Mouse (Mus musculus): ENCODE measurements at regions not wholly inside any gene's neighbourhood (a gene's known extent, or its start where the extent isn't known, plus 50 kb on each side); places are given as distances from the start of the nearest gene placed in this dataset.
A peak's percentile ranks its signal among the peaks of the same experiment; 100 is the strongest.

GRCm38 (mm10) chr5:107035376-107035775, 71.3 kb downstream of the Cdc7 start:
- Histone ChIP-seq H3K4me1 (ENCODE audit: control insufficient read depth, insufficient read depth, low read length) (no peaks in the 10 kb centered on the region), H3K36me3 (replicated peaks; ENCODE audit: control insufficient read depth, insufficient read depth, low read depth, low read length) (no peaks in the 10 kb centered on the region), H3K9ac (replicated peaks; ENCODE audit: low read length) (no peak overlapping the region), H3K27me3 (ENCODE audit: control insufficient read depth, insufficient read depth, low read length) (no peaks in the 10 kb centered on the region), H3K4me2 (ENCODE audit: low read depth, low read length) (no peak overlapping the region), H3K4me3 (ENCODE audit: low read depth, low read length) (no peak overlapping the region), H3K27ac (replicated peaks; ENCODE audit: low read depth, low read length) (no peak overlapping the region), H3K9me3 (replicated peaks; ENCODE audit: control insufficient read depth, low read length) (no peaks in the 10 kb centered on the region)
- WGBS: 72% methylated on average over 4 of the region's 4 CpGs
- DNase-seq (ENCODE audit: low spot score) (no peak), ATAC-seq (replicated peaks; ENCODE audit: insufficient number of reproducible peaks, low FRiP score, low TSS enrichment, low read depth) (no peak)

- no peak overlapping the region for H3K4me3 ChIP-seq (ENCODE audit: low read depth, low read length)
- ATAC-seq (replicated peaks; ENCODE audit: insufficient number of reproducible peaks, low FRiP score, low TSS enrichment, low read depth) (no peak), DNase-seq (ENCODE audit: low spot score) (peak; percentile 26)
- H3K9ac ChIP-seq (replicated peaks; ENCODE audit: low read length): no peak overlapping the region
- H3K27ac ChIP-seq (replicated peaks; ENCODE audit: low read depth, low read length): no peak overlapping the region
- no peaks in the 10 kb centered on the region for H3K9me3 ChIP-seq (replicated peaks; ENCODE audit: control insufficient read depth, low read length)
- no peaks in the 10 kb centered on the region for H3K4me1 ChIP-seq (ENCODE audit: control insufficient read depth, insufficient read depth, low read length)
- no peaks in the 10 kb centered on the region for H3K27me3 ChIP-seq (ENCODE audit: control insufficient read depth, insufficient read depth, low read length)
- no peak overlapping the region for H3K4me2 ChIP-seq (ENCODE audit: low read depth, low read length)
- no peaks in the 10 kb centered on the region for H3K36me3 ChIP-seq (replicated peaks; ENCODE audit: control insufficient read depth, insufficient read depth, low read depth, low read length)
- WGBS: 37% methylated on average over 6 of the region's 6 CpGs
Observed at GRCm38 (mm10) chr5:107035782-107036181, 71.7 kb downstream of the Cdc7 start.

- no peak for DNase-seq (ENCODE audit: low spot score)
- no peak for ATAC-seq (replicated peaks; ENCODE audit: insufficient number of reproducible peaks, low FRiP score, low TSS enrichment, low read depth)
- Histone ChIP-seq H3K4me2 (ENCODE audit: low read depth, low read length) (no peak overlapping the region), H3K9ac (replicated peaks; ENCODE audit: low read length) (no peak overlapping the region), H3K4me1 (ENCODE audit: control insufficient read depth, insufficient read depth, low read length) (no peaks in the 10 kb centered on the region), H3K27ac (replicated peaks; ENCODE audit: low read depth, low read length) (no peak overlapping the region), H3K9me3 (replicated peaks; ENCODE audit: control insufficient read depth, low read length) (no peaks in the 10 kb centered on the region), H3K4me3 (ENCODE audit: low read depth, low read length) (no peak overlapping the region), H3K27me3 (ENCODE audit: control insufficient read depth, insufficient read depth, low read length) (no peaks in the 10 kb centered on the region), H3K36me3 (replicated peaks; ENCODE audit: control insufficient read depth, insufficient read depth, low read depth, low read length) (no peaks in the 10 kb centered on the region)
- 82% methylated on average over 6 of the region's 6 CpGs for whole genome bisulfite sequencing
Observed at GRCm38 (mm10) chr5:107036475-107036874, 72.4 kb downstream of the Cdc7 start.

GRCm38 (mm10) chr5:107037087-107037486, 73.0 kb downstream of the Cdc7 start:
- Histone ChIP-seq H3K4me2 (ENCODE audit: low read depth, low read length) (no peak overlapping the region), H3K9ac (replicated peaks; ENCODE audit: low read length) (no peak overlapping the region), H3K27ac (replicated peaks; ENCODE audit: low read depth, low read length) (no peak overlapping the region), H3K4me3 (ENCODE audit: low read depth, low read length) (no peak overlapping the region), H3K36me3 (replicated peaks; ENCODE audit: control insufficient read depth, insufficient read depth, low read depth, low read length) (no peaks in the 10 kb centered on the region), H3K9me3 (replicated peaks; ENCODE audit: control insufficient read depth, low read length) (no peaks in the 10 kb centered on the region), H3K4me1 (ENCODE audit: control insufficient read depth, insufficient read depth, low read length) (no peaks in the 10 kb centered on the region), H3K27me3 (ENCODE audit: control insufficient read depth, insufficient read depth, low read length) (no peaks in the 10 kb centered on the region)
- no peak for ATAC-seq (replicated peaks; ENCODE audit: insufficient number of reproducible peaks, low FRiP score, low TSS enrichment, low read depth)
- no peak for DNase-seq (ENCODE audit: low spot score)
- 78% methylated on average over 6 of the region's 6 CpGs for WGBS

GRCm38 (mm10) chr5:107039340-107039739, 75.2 kb downstream of the Cdc7 start:
- H3K9me3 ChIP-seq (replicated peaks; ENCODE audit: control insufficient read depth, low read length): no peaks in the 10 kb centered on the region
- no peaks in the 10 kb centered on the region for H3K27me3 ChIP-seq (ENCODE audit: control insufficient read depth, insufficient read depth, low read length)
- no peak overlapping the region for H3K4me2 ChIP-seq (ENCODE audit: low read depth, low read length)
- ATAC-seq (replicated peaks; ENCODE audit: insufficient number of reproducible peaks, low FRiP score, low TSS enrichment, low read depth) (no peak), DNase-seq (ENCODE audit: low spot score) (no peak)
- H3K27ac ChIP-seq (replicated peaks; ENCODE audit: low read depth, low read length): no peak overlapping the region
- H3K9ac ChIP-seq (replicated peaks; ENCODE audit: low read length): no peak overlapping the region
- no peak overlapping the region for H3K4me3 ChIP-seq (ENCODE audit: low read depth, low read length)
- H3K36me3 ChIP-seq (replicated peaks; ENCODE audit: control insufficient read depth, insufficient read depth, low read depth, low read length): no peaks in the 10 kb centered on the region
- no peaks in the 10 kb centered on the region for H3K4me1 ChIP-seq (ENCODE audit: control insufficient read depth, insufficient read depth, low read length)
- 98% methylated on average over 8 of the region's 8 CpGs for WGBS

GRCm38 (mm10) chr5:107039956-107040355, 75.8 kb downstream of the Cdc7 start:
- H3K9me3 ChIP-seq (replicated peaks; ENCODE audit: control insufficient read depth, low read length): no peaks in the 10 kb centered on the region
- DNase-seq (ENCODE audit: low spot score) (no peak), ATAC-seq (replicated peaks; ENCODE audit: insufficient number of reproducible peaks, low FRiP score, low TSS enrichment, low read depth) (no peak)
- H3K4me2 ChIP-seq (ENCODE audit: low read depth, low read length): no peak overlapping the region
- 92% methylated on average over 6 of the region's 6 CpGs for WGBS
- H3K4me3 ChIP-seq (ENCODE audit: low read depth, low read length): no peak overlapping the region
- H3K27ac ChIP-seq (replicated peaks; ENCODE audit: low read depth, low read length): no peak overlapping the region
- H3K27me3 ChIP-seq (ENCODE audit: control insufficient read depth, insufficient read depth, low read length): no peaks in the 10 kb centered on the region
- no peaks in the 10 kb centered on the region for H3K36me3 ChIP-seq (replicated peaks; ENCODE audit: control insufficient read depth, insufficient read depth, low read depth, low read length)
- H3K4me1 ChIP-seq (ENCODE audit: control insufficient read depth, insufficient read depth, low read length): no peaks in the 10 kb centered on the region
- H3K9ac ChIP-seq (replicated peaks; ENCODE audit: low read length): no peak overlapping the region

- WGBS: 85% methylated on average over 10 of the region's 10 CpGs
- no peak for ATAC-seq (replicated peaks; ENCODE audit: insufficient number of reproducible peaks, low FRiP score, low TSS enrichment, low read depth)
- H3K9ac ChIP-seq (replicated peaks; ENCODE audit: low read length): no peak overlapping the region
Observed at GRCm38 (mm10) chr5:107040489-107040888, 76.4 kb downstream of the Cdc7 start.

GRCm38 (mm10) chr5:107045163-107045562, 81.0 kb downstream of the Cdc7 start:
- no peaks in the 10 kb centered on the region for H3K36me3 ChIP-seq (replicated peaks; ENCODE audit: control insufficient read depth, insufficient read depth, low read depth, low read length)
- 75% methylated on average over 10 of the region's 10 CpGs for WGBS
- DNase-seq (ENCODE audit: low spot score) (no peak), ATAC-seq (replicated peaks; ENCODE audit: insufficient number of reproducible peaks, low FRiP score, low TSS enrichment, low read depth) (no peak)
- no peaks in the 10 kb centered on the region for H3K4me1 ChIP-seq (ENCODE audit: control insufficient read depth, insufficient read depth, low read length)
- H3K27ac ChIP-seq (replicated peaks; ENCODE audit: low read depth, low read length): no peak overlapping the region
- H3K9me3 ChIP-seq (replicated peaks; ENCODE audit: control insufficient read depth, low read length): no peaks in the 10 kb centered on the region
- H3K4me2 ChIP-seq (ENCODE audit: low read depth, low read length): no peak overlapping the region
- no peaks in the 10 kb centered on the region for H3K27me3 ChIP-seq (ENCODE audit: control insufficient read depth, insufficient read depth, low read length)
- H3K4me3 ChIP-seq (ENCODE audit: low read depth, low read length): no peak overlapping the region
- H3K9ac ChIP-seq (replicated peaks; ENCODE audit: low read length): no peak overlapping the region

More at GRCm38 (mm10) chr5:107040489-107040888, 76.4 kb downstream of the Cdc7 start:
- Histone ChIP-seq H3K27ac (replicated peaks; ENCODE audit: low read depth, low read length) (no peak overlapping the region), H3K36me3 (replicated peaks; ENCODE audit: control insufficient read depth, insufficient read depth, low read depth, low read length) (no peaks in the 10 kb centered on the region), H3K9me3 (replicated peaks; ENCODE audit: control insufficient read depth, low read length) (no peaks in the 10 kb centered on the region), H3K4me1 (ENCODE audit: control insufficient read depth, insufficient read depth, low read length) (no peaks in the 10 kb centered on the region), H3K4me3 (ENCODE audit: low read depth, low read length) (no peak overlapping the region), H3K4me2 (ENCODE audit: low read depth, low read length) (no peak overlapping the region), H3K27me3 (ENCODE audit: control insufficient read depth, insufficient read depth, low read length) (no peaks in the 10 kb centered on the region)
- DNase-seq (ENCODE audit: low spot score): no peak
